Mouse (Mus musculus): ENCODE data around the gene Cd164l2.

- no peak for TF ChIP-seq POLR2A (IDR thresholded peaks at IDR 0.05; ENCODE audit: control insufficient read depth, low read depth, low read length)
- TF ChIP-seq CTCF (IDR thresholded peaks at IDR 0.05; ENCODE audit: control insufficient read depth, insufficient read depth, insufficient replicate concordance, low read depth, low read length) = no peak
Measured at GRCm38 (mm10) chr4:133256820-133257219, 44.9 kb downstream of the Cd164l2 start.

Data from testis, adult 2 months (tissue).